Mouse (Mus musculus) liver, embryonic 13.5 days (tissue): ENCODE results near the gene Tcf7l1. TPM values are rescaled to one million over a fixed set of nuclear protein-coding genes. Genes with fewer than 3 reads are reported as not detected.
"Not testable (repeated sequence)": the region's sequence is repeated elsewhere in the genome, so short reads cannot be mapped to it uniquely, and the experiment has no call there.

Experiments
- ATAC-seq: fragments of 200-750 bp; cut with Nextera tagmentation; 2 replicates; pipeline ENCODE4 v1.8.0; 2017; ENCODE audit warnings: low read depth, mild to moderate bottlenecking, moderate number of reproducible peaks, moderate library complexity
- DNase-seq: peaks from one replicate; pipeline ENCODE4 v3.0.0; 2022
- H3K27ac ChIP-seq: fragments of 300-500 bp; sonication (generic); 2 replicates; pipeline ENCODE4 v1.5.1; 2015; ENCODE audit warnings: moderate library complexity, mild to moderate bottlenecking, inconsistent platforms
- H3K27me3 ChIP-seq: fragments of 300-500 bp; sonication (generic); 2 replicates; pipeline ENCODE4 v1.6.1; 2015; ENCODE audit warnings: mild to moderate bottlenecking, inconsistent platforms
- H3K36me3 ChIP-seq: fragments of 300-500 bp; sonication (generic); 2 replicates; pipeline ENCODE4 v1.6.1; 2015; ENCODE audit warnings: mild to moderate bottlenecking, inconsistent platforms
- H3K4me1 ChIP-seq: fragments of 300-500 bp; sonication (generic); replicated peaks from 2 replicates; pipeline ENCODE4 v1.6.1; 2015; ENCODE audit warnings: inconsistent platforms
- H3K4me2 ChIP-seq: fragments of 300-500 bp; sonication (generic); 2 replicates; pipeline ENCODE4 v1.6.1; 2015; ENCODE audit warnings: inconsistent platforms, mild to moderate bottlenecking, moderate library complexity
- H3K4me3 ChIP-seq: fragments of 300-500 bp; sonication (generic); replicated peaks from 2 replicates; pipeline ENCODE4 v1.5.1; 2015; ENCODE audit warnings: mild to moderate bottlenecking, inconsistent platforms
- H3K9ac ChIP-seq: fragments of 300-500 bp; sonication (generic); 2 replicates; pipeline ENCODE4 v1.6.1; 2015; ENCODE audit warnings: mild to moderate bottlenecking, inconsistent platforms
- H3K9me3 ChIP-seq: fragments of 300-500 bp; sonication (generic); replicated peaks from 2 replicates; pipeline ENCODE4 v1.6.1; 2016; ENCODE audit warnings: inconsistent platforms
- WGBS: fragments of 180-500 bp; shearing (Covaris S2); methylation state at CpG from one replicate; pipeline ENCODE4 v1.1.7; 2015; ENCODE audit not compliant: insufficient replicate concordance; 5-methylcytosine and 5-hydroxymethylcytosine counted together
- polyA plus RNA-seq: library from polyadenylated mRNA; unstranded; fragments of >200 nt; fragmentation: Nextera tagmentation; extraction: Ambion mirVana; gene quantifications from 2 replicates; pipeline ENCODE4 v1.2.1, GENCODE M21; 2015

The Tcf7l1 gene
- polyA plus RNA-seq: 3.3 and 4.0 TPM in 2 replicates

DNA sequence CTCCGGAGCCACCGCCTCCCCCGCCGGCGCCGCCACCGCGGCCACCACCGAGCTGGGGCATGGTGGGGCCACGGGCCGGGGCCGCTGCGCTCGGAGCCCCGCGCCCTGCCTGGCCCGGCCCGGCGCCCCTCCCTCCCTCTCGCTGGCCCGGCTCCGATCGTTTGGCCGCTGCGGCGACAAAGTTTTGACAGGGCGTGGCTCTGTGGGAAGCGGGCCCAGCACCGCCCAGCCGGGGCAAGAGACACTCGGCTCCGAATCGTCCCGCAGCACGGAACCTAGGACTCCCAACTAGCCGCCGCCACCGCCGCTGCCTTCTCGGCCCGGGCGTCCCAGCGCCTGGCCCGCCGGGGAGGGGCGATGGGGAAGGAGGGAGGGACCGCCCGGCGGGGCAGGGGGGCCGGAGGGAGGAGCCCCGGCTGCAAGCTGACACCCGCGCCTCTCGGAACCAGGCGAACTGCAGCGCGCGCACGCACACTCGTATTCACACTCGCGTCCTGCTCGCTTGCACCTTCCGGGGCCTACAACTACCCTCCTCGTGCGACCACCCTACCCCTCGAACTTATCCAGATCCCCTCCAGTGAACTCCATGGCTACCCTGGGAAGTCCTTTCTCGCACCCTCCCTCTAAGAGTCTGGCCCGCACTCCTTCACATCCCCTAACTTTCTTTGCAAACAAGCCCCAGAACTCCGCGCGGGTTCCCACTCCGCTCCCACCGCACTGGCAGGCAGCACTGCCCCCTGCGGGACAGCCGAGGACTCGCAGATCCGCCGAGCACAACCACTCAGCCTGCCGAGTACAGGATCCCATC lies at the start of gene Tcf7l1:
TSS of gene Tcf7l1 (minus strand) at position 363 of the 808 bp plus-strand sequence.
- Histone ChIP-seq H3K9ac (peak within 1 kb of the TSS; percentile 67), H3K4me3 (peak within 1 kb of the TSS; percentile 64), H3K9me3 (no peaks in the 10 kb centered on the region), H3K4me1 (peaks cover 14% of the 10 kb centered on the region; the same call in 1 of the 2 replicates), H3K36me3 (no peaks in the 10 kb centered on the region), H3K27me3 (peaks cover 46% of the 10 kb centered on the region), H3K27ac (peak within 1 kb of the TSS; percentile 58), H3K4me2 (peak within 1 kb of the TSS; percentile 72)
- WGBS: 1% methylated on average over 64 of the region's 80 CpGs
- ATAC-seq (peak; percentile 79), DNase-seq (peak; percentile 50)

GRCm38 (mm10) chr6:72837756-72838155 lies 48.7 kb upstream of the Tcf7l1 start:
- 80% methylated on average over 4 of the region's 4 CpGs for WGBS
- no peak overlapping the region for H3K4me2 ChIP-seq
- H3K9ac ChIP-seq: no peak overlapping the region
- H3K36me3 ChIP-seq: peaks cover 28% of the 10 kb centered on the region
- H3K27me3 ChIP-seq: no peaks in the 10 kb centered on the region
- H3K4me1 ChIP-seq: no peaks in the 10 kb centered on the region
- ATAC-seq (no peak), DNase-seq (no peak)
- H3K27ac ChIP-seq: no peak overlapping the region
- no peaks in the 10 kb centered on the region for H3K9me3 ChIP-seq
- H3K4me3 ChIP-seq: no peak overlapping the region

DNA sequence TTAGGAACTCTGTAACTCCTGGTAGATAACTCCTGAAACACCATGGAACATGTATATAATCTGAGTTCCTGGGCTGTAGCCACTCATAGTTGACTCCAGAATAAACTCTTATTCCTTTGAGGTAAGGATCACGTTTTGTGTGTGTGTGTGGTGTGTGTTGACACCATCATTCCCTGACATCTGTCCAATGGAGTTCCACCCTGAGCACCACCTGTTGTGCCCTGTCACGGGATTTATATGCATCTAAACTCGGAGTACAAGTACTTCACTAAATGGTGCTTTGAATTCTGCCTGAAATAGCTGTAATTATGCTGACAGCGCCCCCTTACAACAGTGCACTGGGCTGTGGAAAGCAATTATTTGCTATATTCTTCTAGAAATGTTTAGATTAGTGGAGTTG lies 45.5 kb upstream of the Tcf7l1 start:
- H3K4me3 ChIP-seq: no peak overlapping the region
- DNase-seq (no peak), ATAC-seq (no peak)
- H3K27me3 ChIP-seq: no peaks in the 10 kb centered on the region
- H3K4me2 ChIP-seq: no peak overlapping the region
- 67% methylated on average over 4 of the region's 4 CpGs for WGBS
- H3K9ac ChIP-seq: no peak overlapping the region
- peaks cover 2% of the 10 kb centered on the region; the same call in 1 of the 2 replicates for H3K36me3 ChIP-seq
- no peaks in the 10 kb centered on the region for H3K9me3 ChIP-seq
- no peak overlapping the region for H3K27ac ChIP-seq
- H3K4me1 ChIP-seq: no peaks in the 10 kb centered on the region

- H3K36me3 ChIP-seq: no peaks in the 10 kb centered on the region
- no peak overlapping the region for H3K4me3 ChIP-seq
- H3K27ac ChIP-seq: no peak overlapping the region
- no peak for ATAC-seq
- no peak overlapping the region for H3K9ac ChIP-seq
- H3K4me1 ChIP-seq: peaks cover 3% of the 10 kb centered on the region; the same call in 1 of the 2 replicates
- H3K27me3 ChIP-seq: no peaks in the 10 kb centered on the region
- no peak overlapping the region for H3K4me2 ChIP-seq
- no peak for DNase-seq
- H3K9me3 ChIP-seq: no peaks in the 10 kb centered on the region
- WGBS: 44% methylated on average over 3 of the region's 3 CpGs
Observed at GRCm38 (mm10) chr6:72831858-72832257, 42.8 kb upstream of the Tcf7l1 start.

GRCm38 (mm10) chr6:72831276-72831675 lies 42.2 kb upstream of the Tcf7l1 start:
- Histone ChIP-seq H3K27ac (no peak overlapping the region), H3K9ac (no peak overlapping the region), H3K4me1 (peaks cover 3% of the 10 kb centered on the region; the same call in 1 of the 2 replicates), H3K4me3 (no peak overlapping the region), H3K4me2 (no peak overlapping the region), H3K27me3 (peaks cover 2% of the 10 kb centered on the region), H3K9me3 (no peaks in the 10 kb centered on the region), H3K36me3 (no peaks in the 10 kb centered on the region)
- whole genome bisulfite sequencing: 26% methylated on average over 3 of the region's 3 CpGs
- DNase-seq (peak; percentile 20), ATAC-seq (no peak)

- ATAC-seq: no peak
- WGBS: 73% methylated on average over 3 of the region's 3 CpGs
- Histone ChIP-seq H3K4me3 (no peak overlapping the region), H3K27me3 (peaks cover 16% of the 10 kb centered on the region), H3K9ac (no peak overlapping the region), H3K4me1 (peaks cover 8% of the 10 kb centered on the region), H3K27ac (no peak overlapping the region), H3K9me3 (no peaks in the 10 kb centered on the region), H3K4me2 (no peak overlapping the region), H3K36me3 (no peaks in the 10 kb centered on the region)
- peak; percentile 15 for DNase-seq
Observed at GRCm38 (mm10) chr6:72828857-72829256, 39.8 kb upstream of the Tcf7l1 start.

- DNase-seq, H3K36me3 ChIP-seq, H3K27ac ChIP-seq, H3K9ac ChIP-seq, H3K9me3 ChIP-seq, H3K4me3 ChIP-seq, H3K4me1 ChIP-seq, ATAC-seq: not testable (repeated sequence)
- Histone ChIP-seq H3K27me3 (peaks cover 16% of the 10 kb centered on the region), H3K4me2 (peak overlapping the region; percentile 30; the same call in 1 of the 2 replicates)
- WGBS: 11% methylated on average over 9 of the region's 9 CpGs
Observed at GRCm38 (mm10) chr6:72828037-72828436, 39.0 kb upstream of the Tcf7l1 start.

DNA sequence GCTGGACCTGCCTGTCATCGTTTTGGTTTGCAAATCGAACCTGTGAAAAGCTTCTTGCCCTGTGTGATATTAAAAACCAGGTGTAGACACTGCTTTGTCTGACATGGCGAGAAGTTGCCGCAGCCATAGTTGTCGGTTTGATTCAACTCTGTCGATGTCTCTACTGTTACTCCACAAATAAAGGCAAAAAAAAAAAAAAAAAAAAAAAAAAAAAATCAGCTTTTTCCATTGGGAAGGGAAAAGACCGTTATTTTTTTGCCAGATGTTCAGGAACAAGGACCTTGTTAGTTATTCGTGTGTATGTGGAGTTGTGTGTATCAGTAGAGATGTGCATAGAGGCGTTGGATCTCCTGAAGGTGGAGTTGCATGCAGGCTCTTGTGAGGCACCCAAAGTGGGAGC lies 36.7 kb upstream of the Tcf7l1 start:
- DNase-seq (no peak), ATAC-seq (no peak)
- Histone ChIP-seq H3K9me3 (no peaks in the 10 kb centered on the region), H3K4me3 (no peak overlapping the region), H3K27me3 (peaks cover 16% of the 10 kb centered on the region), H3K9ac (no peak overlapping the region), H3K27ac (no peak overlapping the region), H3K4me2 (no peak overlapping the region), H3K36me3 (no peaks in the 10 kb centered on the region), H3K4me1 (peaks cover 8% of the 10 kb centered on the region)
- WGBS: 40% methylated on average over 9 of the region's 9 CpGs

DNA sequence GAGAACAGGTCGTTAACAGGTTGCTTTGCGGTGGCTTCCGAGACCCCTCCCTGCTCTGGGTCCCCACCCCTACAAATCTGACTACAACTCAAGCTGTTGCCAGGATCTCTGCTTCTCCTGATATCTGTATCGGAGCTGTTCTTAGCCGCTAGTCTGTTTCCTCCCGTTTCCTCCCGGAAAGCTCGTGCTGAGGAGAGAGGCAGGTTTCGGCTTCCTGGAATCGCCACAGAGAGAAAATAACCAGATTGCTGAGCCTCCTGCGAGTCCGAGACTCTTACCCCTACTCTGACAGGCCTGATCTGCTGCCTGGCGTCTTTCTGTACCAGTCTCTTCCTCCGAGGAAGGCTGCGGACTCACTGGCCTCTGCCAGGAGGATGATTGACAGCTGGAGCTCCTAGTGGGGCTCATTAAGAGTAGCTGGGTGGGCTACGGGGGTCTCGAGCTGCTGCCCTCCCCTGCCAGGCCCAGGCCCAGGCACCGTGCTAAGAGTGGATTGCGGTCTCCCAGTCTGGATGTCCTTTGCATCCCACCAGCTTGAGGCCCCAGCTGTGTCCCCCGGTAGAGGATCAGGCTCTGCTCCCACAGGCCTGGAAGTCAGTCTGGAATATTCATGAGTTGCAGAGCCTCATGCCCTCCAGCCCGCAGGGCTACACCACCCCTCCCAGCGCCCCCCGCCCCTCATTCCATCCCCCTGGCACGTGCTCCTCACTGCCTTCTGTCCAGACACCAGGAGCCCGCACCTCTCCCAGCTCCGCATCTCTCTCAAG lies 36.1 kb upstream of the Tcf7l1 start:
- H3K36me3 ChIP-seq: no peaks in the 10 kb centered on the region
- ATAC-seq: no peak
- H3K27ac ChIP-seq: no peak overlapping the region
- 6% methylated on average over 26 of the region's 26 CpGs for WGBS
- DNase-seq: no peak
- H3K9me3 ChIP-seq: no peaks in the 10 kb centered on the region
- H3K4me1 ChIP-seq: peaks cover 8% of the 10 kb centered on the region
- H3K27me3 ChIP-seq: peaks cover 16% of the 10 kb centered on the region
- H3K9ac ChIP-seq: 0 out of 2 replicates have a peak overlapping the region, but pooled peaks have one; percentile 7
- peak overlapping the region; percentile 44 for H3K4me2 ChIP-seq
- peak overlapping the region; percentile 9 for H3K4me3 ChIP-seq

GRCm38 (mm10) chr6:72813456-72813855 lies 24.4 kb upstream of the Tcf7l1 start:
- no peak overlapping the region for H3K4me3 ChIP-seq
- H3K36me3 ChIP-seq: no peaks in the 10 kb centered on the region
- no peak for DNase-seq
- H3K9ac ChIP-seq: no peak overlapping the region
- no peak for ATAC-seq
- H3K4me1 ChIP-seq: 0 out of 2 replicates have a peak, but pooled peaks cover 3% of the 10 kb centered on the region
- no peak overlapping the region for H3K4me2 ChIP-seq
- H3K9me3 ChIP-seq: no peaks in the 10 kb centered on the region
- WGBS: 55% methylated on average over 9 of the region's 9 CpGs
- no peak overlapping the region for H3K27ac ChIP-seq
- no peaks in the 10 kb centered on the region for H3K27me3 ChIP-seq

DNA sequence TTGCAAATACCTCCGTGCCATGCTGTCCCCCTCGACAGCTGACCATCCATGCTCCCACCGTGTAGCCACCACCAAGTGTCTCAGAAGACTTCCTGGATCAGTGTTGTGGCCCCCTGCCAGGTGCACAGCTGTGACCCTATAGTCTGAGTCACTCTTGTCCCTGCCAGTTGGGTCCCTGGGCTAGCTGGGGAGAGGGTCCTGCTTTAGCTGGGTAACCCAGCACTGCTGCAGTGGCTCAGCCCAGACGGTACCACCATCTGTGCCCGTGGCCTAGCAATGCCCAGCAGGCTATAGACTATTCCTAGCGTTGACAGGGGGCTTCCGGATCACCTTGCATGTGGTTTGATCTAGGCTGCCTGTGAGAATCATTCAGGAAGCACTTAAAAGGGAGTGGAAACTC lies 21.2 kb upstream of the Tcf7l1 start:
- 47% methylated on average over 7 of the region's 7 CpGs for WGBS
- Histone ChIP-seq H3K4me1 (0 out of 2 replicates have a peak, but pooled peaks cover 3% of the 10 kb centered on the region), H3K4me2 (no peak overlapping the region), H3K27ac (no peak overlapping the region), H3K36me3 (no peaks in the 10 kb centered on the region), H3K4me3 (no peak overlapping the region), H3K9me3 (no peaks in the 10 kb centered on the region), H3K9ac (no peak overlapping the region), H3K27me3 (no peaks in the 10 kb centered on the region)
- DNase-seq (no peak), ATAC-seq (no peak)
